Mouse (Mus musculus): ENCODE data around the gene Ankrd42. TPM values are rescaled to one million over a fixed set of nuclear protein-coding genes. Genes with fewer than 3 reads are reported as not detected.
A peak's percentile ranks its signal among the peaks of the same experiment; 100 is the strongest.

Ankrd42 gene
- polyA plus RNA-seq, 1 experiment from 2014 or later, result 7.3 TPM

GRCm38 (mm10) chr7:92583567-92583966 lies 53.4 kb downstream of the Ankrd42 start:
- no peak overlapping the region for H3K4me2 ChIP-seq (replicated peaks; ENCODE audit: low read depth, low read length)
- WGBS, result 90% methylated on average over 7 of the region's 7 CpGs
- ATAC-seq (ENCODE audit: low FRiP score, low TSS enrichment), result no peak
- no peaks in the 10 kb centered on the region for H3K4me1 ChIP-seq (ENCODE audit: insufficient read depth, low read length)
- H3K36me3 ChIP-seq (ENCODE audit: insufficient read depth, low read length), result peaks cover 7% of the 10 kb centered on the region; the same call in 1 of the 2 replicates
- no peaks in the 10 kb centered on the region for H3K9me3 ChIP-seq (ENCODE audit: low read length)
- no peak overlapping the region for H3K9ac ChIP-seq (replicated peaks; ENCODE audit: low read length)
- no peaks in the 10 kb centered on the region for H3K27me3 ChIP-seq (ENCODE audit: insufficient read depth, low read length)
- H3K27ac ChIP-seq (ENCODE audit: low read length), result no peak overlapping the region
- H3K4me3 ChIP-seq (ENCODE audit: low read length), result no peak overlapping the region

DNA sequence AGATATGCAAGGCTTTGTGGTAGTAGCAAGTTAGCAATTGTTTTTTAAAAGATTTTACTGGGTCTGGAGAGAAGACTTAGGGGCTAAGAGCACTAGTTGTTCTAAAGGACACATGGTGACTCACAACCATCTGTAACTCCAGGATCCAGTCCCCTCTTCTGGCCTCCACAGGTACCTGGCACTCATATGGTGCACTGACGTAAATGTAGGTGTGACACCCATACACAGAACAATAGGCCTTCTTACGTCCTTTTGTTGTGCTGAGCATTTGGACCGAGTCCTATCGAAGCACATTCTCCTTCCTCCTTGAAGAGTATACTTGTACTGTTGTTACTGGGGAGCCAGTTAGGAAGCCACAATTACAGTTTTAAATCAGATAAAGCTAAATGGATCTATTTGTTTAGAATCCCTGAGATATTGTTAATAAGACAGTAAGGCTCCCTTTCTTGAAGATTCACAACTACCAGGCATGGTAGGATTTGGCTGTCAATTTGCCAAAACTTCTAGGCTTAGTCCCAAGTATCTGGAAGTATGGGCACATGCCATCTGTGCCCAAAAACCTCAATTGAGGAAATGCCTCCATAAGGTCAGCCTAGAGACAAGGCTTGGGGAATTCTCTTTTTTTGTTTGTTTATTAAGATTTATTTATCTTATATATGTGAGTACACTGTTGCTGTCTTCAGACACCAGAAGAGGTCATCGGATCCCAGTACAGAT lies 56.3 kb downstream of the Ankrd42 start:
- H3K4me2 ChIP-seq (replicated peaks; ENCODE audit: low read depth, low read length), result no peak overlapping the region
- no peak overlapping the region for H3K4me3 ChIP-seq (ENCODE audit: low read length)
- 92% methylated on average over 5 of the region's 5 CpGs for WGBS
- no peak overlapping the region for H3K9ac ChIP-seq (replicated peaks; ENCODE audit: low read length)
- H3K9me3 ChIP-seq (ENCODE audit: low read length), result no peaks in the 10 kb centered on the region
- ATAC-seq (ENCODE audit: low FRiP score, low TSS enrichment), result no peak
- H3K27me3 ChIP-seq (ENCODE audit: insufficient read depth, low read length), result no peaks in the 10 kb centered on the region
- H3K27ac ChIP-seq (ENCODE audit: low read length), result no peak overlapping the region
- H3K36me3 ChIP-seq (ENCODE audit: insufficient read depth, low read length), result peaks cover 14% of the 10 kb centered on the region; the same call in 1 of the 2 replicates
- no peaks in the 10 kb centered on the region for H3K4me1 ChIP-seq (ENCODE audit: insufficient read depth, low read length)

GRCm38 (mm10) chr7:92566775-92567174 lies 70.2 kb downstream of the Ankrd42 start:
- no peak for ATAC-seq (ENCODE audit: low FRiP score, low TSS enrichment)
- H3K4me1 ChIP-seq (ENCODE audit: insufficient read depth, low read length), result peaks cover 5% of the 10 kb centered on the region; the same call in 1 of the 2 replicates
- H3K27ac ChIP-seq (ENCODE audit: low read length), result no peak overlapping the region
- H3K4me2 ChIP-seq (replicated peaks; ENCODE audit: low read depth, low read length), result no peak overlapping the region
- no peaks in the 10 kb centered on the region for H3K27me3 ChIP-seq (ENCODE audit: insufficient read depth, low read length)
- peaks cover 3% of the 10 kb centered on the region; the same call in 1 of the 2 replicates for H3K36me3 ChIP-seq (ENCODE audit: insufficient read depth, low read length)
- no peak overlapping the region for H3K4me3 ChIP-seq (ENCODE audit: low read length)
- no peak overlapping the region for H3K9ac ChIP-seq (replicated peaks; ENCODE audit: low read length)
- WGBS, result 91% methylated on average over 1 of the region's 1 CpGs
- H3K9me3 ChIP-seq (ENCODE audit: low read length), result no peaks in the 10 kb centered on the region

DNA sequence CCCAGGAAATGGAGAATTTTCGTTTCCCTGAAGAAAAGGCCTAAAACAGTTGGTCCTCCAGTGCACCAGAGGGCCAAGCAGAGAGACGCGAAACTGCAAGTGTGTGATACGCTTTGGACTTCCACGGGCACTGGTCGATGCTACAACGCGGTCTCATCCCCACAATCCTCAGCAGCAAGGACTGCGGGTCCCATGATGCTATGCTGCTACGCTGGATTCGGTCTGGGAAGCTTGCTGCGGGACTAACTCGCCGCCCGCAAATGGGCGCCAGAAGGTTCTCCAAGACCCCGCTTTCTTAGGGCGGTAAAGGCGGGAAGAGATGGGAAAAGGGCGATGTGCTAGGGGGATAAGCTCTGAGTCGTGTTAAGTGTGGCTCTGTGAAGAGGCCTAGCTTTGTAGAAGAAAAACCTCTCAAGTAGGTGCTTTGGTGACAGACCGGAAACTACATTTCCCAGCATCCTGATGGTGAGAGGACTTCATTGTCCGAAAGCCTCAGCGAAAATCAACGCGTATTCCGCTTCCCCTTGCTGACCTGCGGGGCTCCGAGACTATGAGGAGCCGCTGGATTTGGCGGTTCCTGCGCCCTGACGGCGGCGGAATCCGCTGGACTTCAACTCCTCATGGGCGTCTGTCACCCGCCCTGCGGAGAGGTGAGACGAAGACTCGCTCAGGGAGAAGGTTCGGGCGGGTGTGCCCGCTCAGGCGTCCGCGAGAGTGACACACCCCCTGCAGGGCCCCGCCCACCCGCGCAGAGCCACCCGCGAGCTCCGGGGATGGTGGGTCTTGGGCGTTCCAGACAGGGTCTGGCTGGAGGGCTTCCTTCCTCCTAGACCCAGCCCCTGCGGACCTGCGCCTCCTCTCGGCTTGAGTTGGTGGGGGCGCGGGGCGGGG lies 75.7 kb downstream of the Ankrd42 start, which contains the start of gene Ccdc90b:
Gene Ccdc90b, plus strand, starts transcription at position 164 of the 891 bp plus-strand sequence.
- peak within 1 kb of the TSS; percentile 98 for H3K27ac ChIP-seq (ENCODE audit: low read length)
- peak within 1 kb of the TSS; percentile 82 for H3K9ac ChIP-seq (replicated peaks; ENCODE audit: low read length)
- H3K4me1 ChIP-seq (ENCODE audit: insufficient read depth, low read length), result peaks cover 5% of the 10 kb centered on the region; the same call in 1 of the 2 replicates
- WGBS, result under 1% methylated on average over 60 of the region's 60 CpGs
- peak within 1 kb of the TSS; percentile 96 for H3K4me3 ChIP-seq (ENCODE audit: low read length)
- peak; percentile 99 for ATAC-seq (ENCODE audit: low FRiP score, low TSS enrichment)
- no peaks in the 10 kb centered on the region for H3K27me3 ChIP-seq (ENCODE audit: insufficient read depth, low read length)
- peaks cover 3% of the 10 kb centered on the region; the same call in 1 of the 2 replicates for H3K36me3 ChIP-seq (ENCODE audit: insufficient read depth, low read length)
- peak within 1 kb of the TSS; percentile 75 for H3K4me2 ChIP-seq (replicated peaks; ENCODE audit: low read depth, low read length)
- H3K9me3 ChIP-seq (ENCODE audit: low read length), result no peaks in the 10 kb centered on the region

DNA sequence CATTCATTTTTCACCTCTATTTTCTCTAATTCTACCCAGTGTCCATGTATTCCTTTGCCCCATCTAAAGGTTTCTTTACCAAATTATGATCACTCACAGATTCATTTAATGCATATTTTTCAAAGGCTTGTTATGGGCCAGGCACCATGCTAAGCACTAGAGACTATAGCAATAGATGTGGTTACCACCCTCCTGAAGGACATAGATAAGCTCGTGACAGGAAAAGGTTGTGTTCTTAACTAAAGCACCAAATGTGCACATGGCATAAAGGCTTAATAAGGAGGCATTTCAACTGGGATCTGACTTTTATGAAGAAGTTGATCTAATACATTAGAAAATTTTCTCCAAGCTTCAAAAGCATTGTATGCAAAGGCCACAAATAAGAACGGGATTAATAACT lies 78.2 kb downstream of the Ankrd42 start:
- H3K9me3 ChIP-seq (ENCODE audit: low read length), result no peaks in the 10 kb centered on the region
- 83% methylated on average over 2 of the region's 2 CpGs for WGBS
- peaks cover 5% of the 10 kb centered on the region; the same call in 1 of the 2 replicates for H3K4me1 ChIP-seq (ENCODE audit: insufficient read depth, low read length)
- no peak overlapping the region for H3K9ac ChIP-seq (replicated peaks; ENCODE audit: low read length)
- no peak overlapping the region for H3K4me2 ChIP-seq (replicated peaks; ENCODE audit: low read depth, low read length)
- no peaks in the 10 kb centered on the region for H3K36me3 ChIP-seq (ENCODE audit: insufficient read depth, low read length)
- H3K27ac ChIP-seq (ENCODE audit: low read length), result no peak overlapping the region
- H3K27me3 ChIP-seq (ENCODE audit: insufficient read depth, low read length), result no peaks in the 10 kb centered on the region
- H3K4me3 ChIP-seq (ENCODE audit: low read length), result no peak overlapping the region
- ATAC-seq (ENCODE audit: low FRiP score, low TSS enrichment), result no peak

- Histone ChIP-seq H3K4me3 (ENCODE audit: low read length) (no peak overlapping the region), H3K27ac (ENCODE audit: low read length) (no peak overlapping the region), H3K27me3 (ENCODE audit: insufficient read depth, low read length) (no peaks in the 10 kb centered on the region), H3K9me3 (ENCODE audit: low read length) (no peaks in the 10 kb centered on the region), H3K4me1 (ENCODE audit: insufficient read depth, low read length) (no peaks in the 10 kb centered on the region), H3K4me2 (replicated peaks; ENCODE audit: low read depth, low read length) (no peak overlapping the region), H3K9ac (replicated peaks; ENCODE audit: low read length) (no peak overlapping the region), H3K36me3 (ENCODE audit: insufficient read depth, low read length) (no peaks in the 10 kb centered on the region)
- no peak; the same call in 1 of the 2 replicates for ATAC-seq (ENCODE audit: low FRiP score, low TSS enrichment)
- WGBS, result 45% methylated on average over 4 of the region's 4 CpGs
Measured at GRCm38 (mm10) chr7:92550990-92551392, 86.0 kb downstream of the Ankrd42 start.

DNA sequence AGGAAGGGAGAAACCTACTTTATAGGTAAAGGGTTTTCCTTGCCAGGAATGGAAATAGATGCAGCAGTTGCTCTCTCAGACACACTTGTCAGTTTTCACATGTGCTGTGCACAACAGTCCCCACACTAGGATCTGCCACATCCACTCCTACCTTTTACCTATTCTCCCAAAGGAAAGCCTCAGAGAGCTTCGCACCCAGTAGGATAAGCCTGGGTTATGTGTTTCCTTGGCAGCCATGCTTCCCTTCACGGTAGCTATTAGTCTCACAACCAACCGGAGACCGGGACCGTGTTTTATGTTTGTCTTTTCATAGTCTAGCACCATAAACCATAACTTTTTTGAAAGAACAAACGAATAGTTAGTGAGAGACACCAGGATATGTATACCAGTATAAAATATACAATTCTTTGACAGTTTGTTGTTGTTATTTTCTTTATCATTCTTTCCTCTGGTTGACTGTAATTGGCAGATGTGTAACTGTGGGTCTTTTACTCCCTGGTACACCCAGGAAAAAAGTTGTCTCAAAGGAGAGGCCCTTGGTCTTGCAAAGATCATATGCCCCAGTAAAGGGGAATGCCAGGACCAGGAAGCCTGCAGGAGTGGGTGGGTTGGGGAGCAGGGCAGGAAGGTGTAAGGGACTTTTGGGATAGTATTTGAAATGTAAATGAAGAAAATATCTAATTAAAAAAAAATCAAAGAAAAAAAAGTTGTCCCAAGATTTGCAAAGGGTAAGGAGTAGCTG lies 86.5 kb downstream of the Ankrd42 start:
- Histone ChIP-seq H3K36me3 (ENCODE audit: insufficient read depth, low read length) (no peaks in the 10 kb centered on the region), H3K4me1 (ENCODE audit: insufficient read depth, low read length) (no peaks in the 10 kb centered on the region), H3K27ac (ENCODE audit: low read length) (no peak overlapping the region), H3K4me2 (replicated peaks; ENCODE audit: low read depth, low read length) (no peak overlapping the region), H3K27me3 (ENCODE audit: insufficient read depth, low read length) (no peaks in the 10 kb centered on the region), H3K9ac (replicated peaks; ENCODE audit: low read length) (no peak overlapping the region), H3K9me3 (ENCODE audit: low read length) (no peaks in the 10 kb centered on the region), H3K4me3 (ENCODE audit: low read length) (no peak overlapping the region)
- ATAC-seq (ENCODE audit: low FRiP score, low TSS enrichment), result no peak
- WGBS, result 85% methylated on average over 6 of the region's 6 CpGs

GRCm38 (mm10) chr7:92546763-92547162 lies 90.2 kb downstream of the Ankrd42 start:
- H3K4me2 ChIP-seq (replicated peaks; ENCODE audit: low read depth, low read length), result no peak overlapping the region
- no peaks in the 10 kb centered on the region for H3K9me3 ChIP-seq (ENCODE audit: low read length)
- WGBS, result 70% methylated on average over 2 of the region's 2 CpGs
- H3K27ac ChIP-seq (ENCODE audit: low read length), result no peak overlapping the region
- no peak overlapping the region for H3K4me3 ChIP-seq (ENCODE audit: low read length)
- H3K27me3 ChIP-seq (ENCODE audit: insufficient read depth, low read length), result no peaks in the 10 kb centered on the region
- ATAC-seq (ENCODE audit: low FRiP score, low TSS enrichment), result no peak
- H3K9ac ChIP-seq (replicated peaks; ENCODE audit: low read length), result no peak overlapping the region
- H3K4me1 ChIP-seq (ENCODE audit: insufficient read depth, low read length), result no peaks in the 10 kb centered on the region
- no peaks in the 10 kb centered on the region for H3K36me3 ChIP-seq (ENCODE audit: insufficient read depth, low read length)

DNA sequence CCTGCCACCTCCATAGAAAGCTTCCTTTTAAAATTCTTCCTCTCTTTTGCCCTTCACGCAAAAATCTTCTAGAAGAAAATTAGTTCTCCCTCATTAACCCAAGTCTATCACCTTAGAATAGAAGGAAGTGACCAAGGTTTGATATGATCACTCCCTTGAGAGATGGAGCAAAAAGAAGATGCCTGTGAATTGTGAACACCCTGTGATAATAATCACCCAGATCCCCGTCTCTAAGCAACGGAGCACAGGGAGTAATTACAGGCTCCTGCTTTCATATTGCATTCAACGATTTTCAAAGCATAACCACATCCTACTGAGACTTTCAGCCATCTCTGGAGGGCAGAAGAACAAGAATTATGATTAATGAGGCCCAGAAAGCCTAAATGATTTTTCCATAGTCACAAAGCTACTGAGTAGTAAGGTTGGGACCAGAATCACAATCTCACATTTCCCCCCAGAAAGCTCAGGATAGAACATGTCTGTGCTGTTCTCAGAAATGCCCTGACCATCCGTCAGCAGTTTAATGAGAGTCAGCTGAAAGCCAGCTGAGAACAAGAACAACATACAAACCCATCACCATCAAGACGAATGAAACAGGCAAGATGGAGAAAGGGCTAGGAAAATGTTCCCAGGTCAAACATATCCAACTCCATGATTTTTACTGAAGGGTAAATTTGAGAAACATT lies 104.4 kb downstream of the Ankrd42 start:
- no peaks in the 10 kb centered on the region for H3K36me3 ChIP-seq (ENCODE audit: insufficient read depth, low read length)
- H3K4me2 ChIP-seq (replicated peaks; ENCODE audit: low read depth, low read length), result no peak overlapping the region
- 67% methylated on average over 6 of the region's 6 CpGs for WGBS
- ATAC-seq (ENCODE audit: low FRiP score, low TSS enrichment), result no peak
- H3K27me3 ChIP-seq (ENCODE audit: insufficient read depth, low read length), result no peaks in the 10 kb centered on the region
- no peaks in the 10 kb centered on the region for H3K4me1 ChIP-seq (ENCODE audit: insufficient read depth, low read length)
- no peak overlapping the region for H3K9ac ChIP-seq (replicated peaks; ENCODE audit: low read length)
- no peak overlapping the region for H3K4me3 ChIP-seq (ENCODE audit: low read length)
- H3K9me3 ChIP-seq (ENCODE audit: low read length), result no peaks in the 10 kb centered on the region
- H3K27ac ChIP-seq (ENCODE audit: low read length), result no peak overlapping the region

Measured in kidney, embryonic 16.5 days (tissue).